Mouse (Mus musculus): ENCODE data around the gene Insr. TPM values are rescaled to one million over a fixed set of nuclear protein-coding genes. Genes with fewer than 3 reads are reported as not detected.
A peak's percentile ranks its signal among the peaks of the same experiment; 100 is the strongest.
"Not testable (repeated sequence)": the region's sequence is repeated elsewhere in the genome, so short reads cannot be mapped to it uniquely, and the experiment has no call there.

The Insr gene
- 49.7 and 54.2 TPM in 2 replicates for polyA plus RNA-seq (2014; fragmentation: Nextera tagmentation; extraction: Ambion mirVana)

DNA sequence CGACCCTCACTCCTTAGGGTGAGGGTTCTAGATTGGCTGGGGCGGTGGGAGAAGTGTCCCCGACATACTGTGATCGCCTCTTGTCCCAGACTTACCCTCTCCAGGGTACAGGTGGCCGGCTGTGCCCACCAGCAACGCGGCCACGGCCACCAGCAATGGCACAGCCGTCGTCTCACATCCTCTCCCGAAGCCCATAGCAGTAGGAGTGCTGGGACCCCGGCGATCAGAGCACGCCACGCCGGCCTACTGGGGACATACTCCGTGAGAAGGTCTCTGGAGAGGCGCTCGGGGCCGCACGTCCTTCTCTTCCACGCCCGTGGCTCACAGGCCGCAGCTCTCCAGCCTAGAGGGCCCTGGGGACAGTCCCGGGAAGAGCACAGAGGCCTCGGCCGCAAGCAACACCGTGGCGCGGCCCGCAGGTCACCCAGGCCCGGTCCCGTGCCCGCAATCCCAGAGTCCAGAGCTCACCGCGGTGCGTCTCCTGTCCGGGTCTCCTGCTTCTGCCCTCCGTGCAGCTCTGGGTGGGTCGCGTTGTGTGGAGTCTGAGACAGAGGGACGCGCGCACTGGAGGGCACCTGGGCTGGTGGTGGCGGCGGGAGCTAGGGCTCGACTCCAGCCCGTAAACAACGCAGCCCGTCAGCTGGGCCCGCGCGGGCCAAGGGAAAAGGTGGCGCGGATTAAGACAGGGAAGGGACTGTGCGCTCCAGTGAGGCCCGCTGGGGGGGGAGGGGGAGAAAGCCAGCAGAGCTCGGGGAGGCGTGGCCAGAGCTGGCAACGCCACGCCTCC, at the start of gene Insr:
TSS of gene Insr (minus strand) at position 684 of the 787 bp plus-strand sequence.
- Histone ChIP-seq H3K27me3 (ENCODE audit: control insufficient read depth, insufficient read depth, low read length) (no peaks in the 10 kb centered on the region), H3K36me3 (replicated peaks; ENCODE audit: control insufficient read depth, insufficient read depth) (0 out of 2 replicates have a peak, but pooled peaks cover 6% of the 10 kb centered on the region), H3K9ac (peak within 1 kb of the TSS; percentile 90), H3K4me1 (replicated peaks; ENCODE audit: control insufficient read depth, insufficient read depth, low read length) (peaks cover 25% of the 10 kb centered on the region), H3K4me3 (replicated peaks; ENCODE audit: low read length) (peak within 1 kb of the TSS; percentile 80), H3K9me3 (ENCODE audit: control insufficient read depth, low read length) (no peaks in the 10 kb centered on the region), H3K4me2 (replicated peaks) (peak within 1 kb of the TSS; percentile 79), H3K27ac (peak within 1 kb of the TSS; percentile 80)
- DNase-seq (ENCODE audit: low spot score): peak; percentile 91
- under 1% methylated on average over 60 of the region's 61 CpGs for WGBS
- peak; percentile 96 for ATAC-seq (ENCODE audit: low FRiP score)

DNA sequence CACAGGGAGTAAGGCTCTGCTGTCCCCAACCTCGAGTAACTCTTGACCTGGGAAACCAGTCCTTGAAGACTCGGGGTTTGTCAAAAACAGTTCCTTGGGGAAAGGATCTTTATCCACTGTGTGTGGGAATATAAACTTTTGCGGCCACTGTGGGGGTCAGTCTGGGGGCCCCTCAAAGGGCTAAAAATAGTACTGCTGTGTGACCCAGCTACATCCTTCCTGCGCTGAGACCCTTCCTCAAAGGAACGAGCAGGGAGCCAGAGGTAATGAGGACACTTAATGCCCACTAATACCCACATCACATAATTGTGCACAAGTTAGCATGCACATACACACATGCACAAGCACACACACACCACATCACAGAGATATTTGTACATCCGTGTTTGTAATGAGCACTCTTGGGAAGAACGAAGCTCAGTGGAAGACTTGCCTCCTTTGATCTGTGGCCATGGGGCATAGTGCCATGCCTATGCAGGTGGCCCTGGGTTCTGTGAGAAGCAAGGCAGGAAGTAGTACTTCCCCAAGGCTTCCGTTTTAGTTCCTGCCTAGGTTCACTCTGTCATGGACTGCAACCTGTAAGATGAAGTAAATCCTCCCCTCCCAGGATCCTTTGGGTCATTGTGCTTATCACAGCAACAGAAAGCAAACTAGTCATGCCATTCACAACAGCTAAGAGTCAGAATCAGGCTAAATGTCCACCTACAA, 48.3 kb upstream of the Insr start:
- Histone ChIP-seq H3K4me3 (replicated peaks; ENCODE audit: low read length) (no peak overlapping the region), H3K9me3 (ENCODE audit: control insufficient read depth, low read length) (no peaks in the 10 kb centered on the region), H3K27me3 (ENCODE audit: control insufficient read depth, insufficient read depth, low read length) (no peaks in the 10 kb centered on the region), H3K4me1 (replicated peaks; ENCODE audit: control insufficient read depth, insufficient read depth, low read length) (no peaks in the 10 kb centered on the region), H3K27ac (no peak overlapping the region), H3K36me3 (replicated peaks; ENCODE audit: control insufficient read depth, insufficient read depth) (no peaks in the 10 kb centered on the region), H3K9ac (no peak overlapping the region), H3K4me2 (replicated peaks) (no peak overlapping the region)
- 86% methylated on average over 8 of the region's 8 CpGs for WGBS
- no peak for ATAC-seq (ENCODE audit: low FRiP score)
- DNase-seq (ENCODE audit: low spot score): no peak

DNA sequence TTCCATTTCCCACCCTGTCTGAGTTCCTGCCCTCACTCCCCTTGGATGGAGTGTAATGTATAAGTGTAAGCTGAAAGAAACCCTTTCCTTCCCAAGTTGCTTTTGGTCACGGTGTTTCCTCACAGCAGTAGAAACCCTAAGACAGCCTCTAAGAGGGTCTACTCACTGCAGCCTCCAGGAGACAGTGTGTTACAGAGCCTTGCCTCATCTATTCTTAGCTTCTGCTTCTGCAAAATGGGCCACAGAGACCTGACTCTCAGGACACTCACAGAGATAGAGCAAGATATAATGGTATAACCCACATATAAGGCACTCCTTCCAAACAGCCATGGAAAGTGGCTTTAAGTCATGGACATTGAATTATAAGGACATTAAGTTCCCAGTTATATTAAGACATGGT, 47.6 kb upstream of the Insr start:
- DNase-seq (ENCODE audit: low spot score): no peak
- no peaks in the 10 kb centered on the region for H3K4me1 ChIP-seq (replicated peaks; ENCODE audit: control insufficient read depth, insufficient read depth, low read length)
- no peaks in the 10 kb centered on the region for H3K9me3 ChIP-seq (ENCODE audit: control insufficient read depth, low read length)
- WGBS: 94% methylated on average over 1 of the region's 1 CpGs
- no peak overlapping the region for H3K27ac ChIP-seq
- no peak for ATAC-seq (ENCODE audit: low FRiP score)
- no peaks in the 10 kb centered on the region for H3K36me3 ChIP-seq (replicated peaks; ENCODE audit: control insufficient read depth, insufficient read depth)
- H3K4me3 ChIP-seq (replicated peaks; ENCODE audit: low read length): no peak overlapping the region
- H3K9ac ChIP-seq: no peak overlapping the region
- H3K4me2 ChIP-seq (replicated peaks): no peak overlapping the region
- H3K27me3 ChIP-seq (ENCODE audit: control insufficient read depth, insufficient read depth, low read length): no peaks in the 10 kb centered on the region

- no peak overlapping the region for H3K4me3 ChIP-seq (replicated peaks; ENCODE audit: low read length)
- H3K27ac ChIP-seq: no peak overlapping the region
- DNase-seq (ENCODE audit: low spot score) (no peak), ATAC-seq (ENCODE audit: low FRiP score) (no peak)
- H3K4me1 ChIP-seq (replicated peaks; ENCODE audit: control insufficient read depth, insufficient read depth, low read length): no peaks in the 10 kb centered on the region
- no peak overlapping the region for H3K4me2 ChIP-seq (replicated peaks)
- no peaks in the 10 kb centered on the region for H3K27me3 ChIP-seq (ENCODE audit: control insufficient read depth, insufficient read depth, low read length)
- no peaks in the 10 kb centered on the region for H3K9me3 ChIP-seq (ENCODE audit: control insufficient read depth, low read length)
- H3K36me3 ChIP-seq (replicated peaks; ENCODE audit: control insufficient read depth, insufficient read depth): no peaks in the 10 kb centered on the region
- H3K9ac ChIP-seq: no peak overlapping the region
- WGBS: 96% methylated on average over 2 of the region's 2 CpGs
Observed at GRCm38 (mm10) chr8:3324253-3324652, 44.8 kb upstream of the Insr start.

- not testable (repeated sequence) for H3K9me3 ChIP-seq (ENCODE audit: control insufficient read depth, low read length); H3K27ac ChIP-seq; ATAC-seq (ENCODE audit: low FRiP score); H3K4me3 ChIP-seq (replicated peaks; ENCODE audit: low read length); H3K4me1 ChIP-seq (replicated peaks; ENCODE audit: control insufficient read depth, insufficient read depth, low read length); H3K36me3 ChIP-seq (replicated peaks; ENCODE audit: control insufficient read depth, insufficient read depth); H3K9ac ChIP-seq; H3K4me2 ChIP-seq (replicated peaks); H3K27me3 ChIP-seq (ENCODE audit: control insufficient read depth, insufficient read depth, low read length); DNase-seq (ENCODE audit: low spot score)
- WGBS: 92% methylated on average over 8 of the region's 11 CpGs
Observed at GRCm38 (mm10) chr8:3319267-3319666, 39.9 kb upstream of the Insr start.

DNA sequence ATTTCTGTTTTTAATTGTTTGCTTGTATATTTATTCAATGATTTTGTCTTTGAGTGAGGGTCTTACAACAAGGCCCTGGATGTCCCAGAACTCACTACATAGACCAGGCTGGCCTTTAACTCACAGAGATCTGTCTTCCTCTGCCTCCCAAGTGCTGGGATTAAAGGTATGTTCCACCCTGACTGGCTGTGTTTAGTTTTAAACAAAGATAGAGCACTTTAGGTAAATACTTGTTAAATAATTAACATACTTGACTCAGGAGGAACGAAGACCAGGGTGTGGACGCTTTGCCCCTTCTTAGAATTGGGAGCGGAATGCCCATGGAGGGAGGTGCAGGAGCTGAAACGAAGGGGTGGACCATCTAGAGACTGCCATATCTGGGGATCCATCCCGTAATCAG, 37.2 kb upstream of the Insr start:
- no peak for DNase-seq (ENCODE audit: low spot score)
- no peak overlapping the region for H3K4me2 ChIP-seq (replicated peaks)
- H3K9me3 ChIP-seq (ENCODE audit: control insufficient read depth, low read length): no peaks in the 10 kb centered on the region
- no peak overlapping the region for H3K9ac ChIP-seq
- ATAC-seq (ENCODE audit: low FRiP score): no peak
- 95% methylated on average over 5 of the region's 5 CpGs for WGBS
- no peaks in the 10 kb centered on the region for H3K36me3 ChIP-seq (replicated peaks; ENCODE audit: control insufficient read depth, insufficient read depth)
- no peak overlapping the region for H3K27ac ChIP-seq
- no peaks in the 10 kb centered on the region for H3K4me1 ChIP-seq (replicated peaks; ENCODE audit: control insufficient read depth, insufficient read depth, low read length)
- H3K27me3 ChIP-seq (ENCODE audit: control insufficient read depth, insufficient read depth, low read length): no peaks in the 10 kb centered on the region
- no peak overlapping the region for H3K4me3 ChIP-seq (replicated peaks; ENCODE audit: low read length)

- Histone ChIP-seq H3K27ac (no peak overlapping the region), H3K9ac (no peak overlapping the region), H3K4me1 (replicated peaks; ENCODE audit: control insufficient read depth, insufficient read depth, low read length) (no peaks in the 10 kb centered on the region), H3K4me2 (replicated peaks) (no peak overlapping the region), H3K4me3 (replicated peaks; ENCODE audit: low read length) (no peak overlapping the region), H3K27me3 (ENCODE audit: control insufficient read depth, insufficient read depth, low read length) (no peaks in the 10 kb centered on the region), H3K36me3 (replicated peaks; ENCODE audit: control insufficient read depth, insufficient read depth) (no peaks in the 10 kb centered on the region), H3K9me3 (ENCODE audit: control insufficient read depth, low read length) (no peaks in the 10 kb centered on the region)
- ATAC-seq (ENCODE audit: low FRiP score) (no peak), DNase-seq (ENCODE audit: low spot score) (no peak)
- 75% methylated on average over 2 of the region's 2 CpGs for WGBS
Observed at GRCm38 (mm10) chr8:3314345-3314744, 34.9 kb upstream of the Insr start.

DNA sequence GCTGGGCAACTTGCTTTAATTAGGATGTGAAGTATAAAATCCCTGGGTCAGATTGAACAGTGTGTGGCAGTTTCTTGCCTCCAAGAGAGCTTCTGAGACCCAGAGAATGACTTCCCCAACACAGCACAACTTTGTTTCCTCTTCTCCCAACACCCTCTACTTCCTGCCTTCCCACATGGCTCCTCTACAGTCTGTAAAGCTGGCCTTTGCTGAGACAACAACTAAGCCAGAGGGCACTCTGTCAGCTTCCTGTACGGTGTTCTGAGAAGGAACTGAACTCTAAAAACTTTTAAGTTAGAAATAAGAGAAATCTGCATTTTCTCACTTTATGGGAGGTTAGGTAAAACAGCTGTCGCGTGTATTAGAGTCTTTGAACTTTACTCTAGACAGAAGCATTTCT, 34.4 kb upstream of the Insr start:
- Histone ChIP-seq H3K27ac (no peak overlapping the region), H3K36me3 (replicated peaks; ENCODE audit: control insufficient read depth, insufficient read depth) (no peaks in the 10 kb centered on the region), H3K4me2 (replicated peaks) (no peak overlapping the region), H3K9me3 (ENCODE audit: control insufficient read depth, low read length) (no peaks in the 10 kb centered on the region), H3K4me3 (replicated peaks; ENCODE audit: low read length) (no peak overlapping the region), H3K9ac (no peak overlapping the region), H3K27me3 (ENCODE audit: control insufficient read depth, insufficient read depth, low read length) (no peaks in the 10 kb centered on the region), H3K4me1 (replicated peaks; ENCODE audit: control insufficient read depth, insufficient read depth, low read length) (no peaks in the 10 kb centered on the region)
- WGBS: 78% methylated on average over 3 of the region's 3 CpGs
- no peak for ATAC-seq (ENCODE audit: low FRiP score)
- no peak for DNase-seq (ENCODE audit: low spot score)

DNA sequence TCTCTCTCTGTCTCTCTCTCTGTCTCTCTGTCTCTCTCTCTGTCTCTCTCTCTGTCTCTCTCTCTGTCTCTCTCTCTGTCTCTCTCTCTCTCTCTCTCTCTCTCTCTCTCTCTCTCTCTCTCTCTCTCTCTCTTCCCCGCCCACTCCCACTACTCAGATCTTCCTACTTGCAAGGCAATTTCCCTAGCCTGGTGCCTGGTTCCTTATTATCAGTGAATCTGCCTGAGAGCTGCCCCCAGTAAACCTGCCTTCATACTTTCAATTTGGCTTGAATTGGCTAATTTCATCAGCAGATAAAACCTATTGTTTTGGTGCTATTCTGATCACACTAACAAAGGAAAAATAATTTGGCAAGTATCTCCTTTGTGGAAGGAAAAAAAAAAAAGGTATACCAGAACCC, 34.0 kb upstream of the Insr start:
- not testable (repeated sequence) for ATAC-seq (ENCODE audit: low FRiP score); H3K4me3 ChIP-seq (replicated peaks; ENCODE audit: low read length); H3K9ac ChIP-seq; H3K27ac ChIP-seq; H3K4me1 ChIP-seq (replicated peaks; ENCODE audit: control insufficient read depth, insufficient read depth, low read length); DNase-seq (ENCODE audit: low spot score); H3K36me3 ChIP-seq (replicated peaks; ENCODE audit: control insufficient read depth, insufficient read depth); H3K27me3 ChIP-seq (ENCODE audit: control insufficient read depth, insufficient read depth, low read length); H3K4me2 ChIP-seq (replicated peaks); H3K9me3 ChIP-seq (ENCODE audit: control insufficient read depth, low read length)
- WGBS: 86% methylated on average over 1 of the region's 1 CpGs

Measured in hindbrain, embryonic 14.5 days (tissue).